Mouse (Mus musculus): ENCODE results near the gene AC140267.1. TPM values are rescaled to one million over a fixed set of nuclear protein-coding genes. Genes with fewer than 3 reads are reported as not detected.

AC140267.1 gene
- total RNA-seq (2014; rRNA removed): not detected in 2 replicates
- not detected in 2 replicates for polyA plus RNA-seq (2012; rRNA removed)

DNA sequence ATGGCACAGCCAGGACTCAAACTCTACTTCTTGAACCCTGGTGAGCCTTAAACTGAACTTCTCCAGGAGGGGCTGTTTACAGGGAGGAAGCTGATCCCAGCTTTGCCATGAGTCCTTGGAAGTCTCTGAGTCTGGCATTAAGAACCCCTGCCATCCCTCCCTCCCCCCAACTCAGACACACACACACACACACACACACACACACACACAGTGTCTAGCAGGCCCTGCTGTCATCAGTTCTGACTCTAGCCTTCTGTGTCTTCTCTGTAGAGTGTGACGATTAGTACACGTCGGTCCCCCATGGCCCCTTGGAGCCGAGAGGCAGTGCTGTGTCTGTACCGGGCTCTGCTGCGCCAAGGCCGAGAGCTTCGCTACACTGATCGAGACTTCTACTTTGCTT, at the start of gene AC140267.1:
Gene AC140267.1, plus strand, starts transcription at position 301 of the 400 bp plus-strand sequence.
- Histone ChIP-seq H3K36me3 (ENCODE audit: control insufficient read depth, insufficient read depth, low read length) (peaks cover 34% of the 10 kb centered on the region), H3K79me2 (ENCODE audit: control insufficient read depth, insufficient read depth, low read length) (peaks cover 23% of the 10 kb centered on the region), H3K9ac (ENCODE audit: low read depth, low read length) (peak within 1 kb of the TSS; percentile 93), H3K27me3 (ENCODE audit: control insufficient read depth, insufficient read depth, low read length) (no peaks in the 10 kb centered on the region), H3K27ac (replicated peaks; ENCODE audit: insufficient read depth, low read depth, low read length) (peak within 1 kb of the TSS; percentile 89; the same call in 1 of the 2 replicates), H3K4me3 (ENCODE audit: insufficient read depth, low read depth, low read length) (peak within 1 kb of the TSS; percentile 97), H3K4me1 (ENCODE audit: control insufficient read depth, insufficient read depth, low read length) (peaks cover 11% of the 10 kb centered on the region)
- DNase-seq (ENCODE audit: extremely low read depth, low read depth, low spot score): no peak
- TF ChIP-seq POLR2A (IDR thresholded peaks at IDR 0.05; ENCODE audit: extremely low read depth, insufficient read depth, low read length): no peak
- TF ChIP-seq CTCF (IDR thresholded peaks at IDR 0.05; ENCODE audit: low read depth, low read length): no peak
- WGBS: 97% methylated on average over 9 of the region's 9 CpGs

DNA sequence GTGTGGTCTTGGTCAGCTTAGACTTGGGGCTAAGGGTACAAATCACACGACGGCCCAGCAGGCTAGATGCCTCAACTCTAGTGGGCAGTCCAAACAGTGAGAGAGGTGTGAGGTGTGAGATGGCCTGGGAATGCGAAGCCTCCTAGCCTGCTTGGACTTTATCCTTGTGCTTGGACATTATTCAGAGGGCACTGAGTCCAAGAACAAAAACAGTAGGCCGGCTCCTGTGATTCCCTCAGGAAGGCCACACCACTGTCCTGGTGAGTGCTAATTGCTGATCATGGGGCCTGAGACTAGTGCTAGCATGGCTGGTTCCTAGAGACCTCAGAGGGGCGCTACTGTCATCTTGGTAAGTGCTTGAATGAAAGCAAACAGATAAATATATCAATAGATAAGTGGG, 46.7 kb upstream of the AC140267.1 start:
- Histone ChIP-seq H3K4me1 (ENCODE audit: control insufficient read depth, insufficient read depth, low read length) (0 out of 2 replicates have a peak, but pooled peaks cover 2% of the 10 kb centered on the region), H3K27me3 (ENCODE audit: control insufficient read depth, insufficient read depth, low read length) (no peaks in the 10 kb centered on the region), H3K79me2 (ENCODE audit: control insufficient read depth, insufficient read depth, low read length) (no peaks in the 10 kb centered on the region), H3K36me3 (ENCODE audit: control insufficient read depth, insufficient read depth, low read length) (no peaks in the 10 kb centered on the region), H3K4me3 (ENCODE audit: insufficient read depth, low read depth, low read length) (no peak overlapping the region), H3K27ac (replicated peaks; ENCODE audit: insufficient read depth, low read depth, low read length) (no peak overlapping the region), H3K9ac (ENCODE audit: low read depth, low read length) (no peak overlapping the region)
- TF ChIP-seq CTCF (IDR thresholded peaks at IDR 0.05; ENCODE audit: low read depth, low read length): no peak
- TF ChIP-seq POLR2A (IDR thresholded peaks at IDR 0.05; ENCODE audit: extremely low read depth, insufficient read depth, low read length): no peak
- no peak for DNase-seq (ENCODE audit: extremely low read depth, low read depth, low spot score)
- WGBS: 74% methylated on average over 5 of the region's 5 CpGs

DNA sequence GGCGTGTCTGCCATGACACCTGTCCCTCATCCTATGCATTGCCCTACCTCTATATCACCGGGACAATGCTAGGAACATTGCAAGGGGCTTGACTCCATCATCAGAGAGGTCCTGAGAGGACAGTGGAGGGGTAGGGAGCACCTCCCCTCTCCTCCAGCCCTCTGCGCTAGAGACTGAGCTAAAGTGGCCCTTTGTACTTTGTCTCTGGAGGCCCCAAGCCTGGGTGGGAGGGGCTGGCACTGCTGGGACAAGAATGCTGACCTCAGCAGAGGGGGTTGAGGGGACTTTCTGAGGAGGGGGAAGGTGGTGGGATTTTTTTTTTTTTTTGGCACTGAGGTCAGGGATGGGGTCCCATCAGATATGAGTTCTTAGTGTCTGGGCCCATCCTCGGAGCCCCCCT, 45.6 kb upstream of the AC140267.1 start:
- DNase-seq (ENCODE audit: extremely low read depth, low read depth, low spot score): no peak
- H3K4me1 ChIP-seq (ENCODE audit: control insufficient read depth, insufficient read depth, low read length): 0 out of 2 replicates have a peak, but pooled peaks cover 2% of the 10 kb centered on the region
- no peaks in the 10 kb centered on the region for H3K79me2 ChIP-seq (ENCODE audit: control insufficient read depth, insufficient read depth, low read length)
- H3K9ac ChIP-seq (ENCODE audit: low read depth, low read length): no peak overlapping the region
- 66% methylated on average over 4 of the region's 4 CpGs for WGBS
- H3K27ac ChIP-seq (replicated peaks; ENCODE audit: insufficient read depth, low read depth, low read length): no peak overlapping the region
- H3K27me3 ChIP-seq (ENCODE audit: control insufficient read depth, insufficient read depth, low read length): no peaks in the 10 kb centered on the region
- TF ChIP-seq POLR2A (IDR thresholded peaks at IDR 0.05; ENCODE audit: extremely low read depth, insufficient read depth, low read length): no peak
- TF ChIP-seq CTCF (IDR thresholded peaks at IDR 0.05; ENCODE audit: low read depth, low read length): no peak
- H3K36me3 ChIP-seq (ENCODE audit: control insufficient read depth, insufficient read depth, low read length): no peaks in the 10 kb centered on the region
- H3K4me3 ChIP-seq (ENCODE audit: insufficient read depth, low read depth, low read length): no peak overlapping the region

DNA sequence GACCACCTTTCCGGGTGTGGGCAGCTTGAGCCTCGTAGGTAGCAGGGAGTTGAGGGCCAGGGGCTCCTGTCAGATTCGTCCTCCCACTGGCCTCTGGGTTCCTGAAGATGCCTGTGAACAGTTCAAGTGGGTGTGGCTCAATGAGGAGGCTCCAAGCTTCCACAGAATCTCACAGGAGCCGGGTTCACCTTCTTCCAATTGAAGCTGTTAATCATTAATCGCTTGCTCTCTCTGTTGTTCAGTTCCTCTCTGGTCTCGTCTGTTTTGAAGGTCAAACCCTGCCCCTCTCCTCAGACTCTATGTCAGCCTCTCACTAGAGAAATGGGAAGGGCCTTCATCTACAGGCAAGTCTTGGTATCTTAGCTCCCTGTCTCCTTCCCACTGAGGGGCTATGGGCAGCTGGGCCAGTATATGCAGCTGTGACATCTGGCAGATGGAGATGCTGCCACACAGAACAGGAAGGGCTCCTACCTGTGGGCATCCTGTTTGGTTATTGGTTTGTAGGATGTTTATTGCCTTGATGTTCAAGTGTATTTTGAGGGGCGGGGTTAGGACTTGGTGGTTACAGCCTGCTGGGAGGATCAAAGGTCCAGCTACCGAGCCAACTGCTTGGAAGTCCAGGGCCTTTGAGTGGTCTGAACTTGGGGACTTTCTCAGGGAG, 43.9 kb upstream of the AC140267.1 start:
- Histone ChIP-seq H3K4me1 (ENCODE audit: control insufficient read depth, insufficient read depth, low read length) (0 out of 2 replicates have a peak, but pooled peaks cover 2% of the 10 kb centered on the region), H3K79me2 (ENCODE audit: control insufficient read depth, insufficient read depth, low read length) (no peaks in the 10 kb centered on the region), H3K36me3 (ENCODE audit: control insufficient read depth, insufficient read depth, low read length) (no peaks in the 10 kb centered on the region), H3K4me3 (ENCODE audit: insufficient read depth, low read depth, low read length) (no peak overlapping the region), H3K27me3 (ENCODE audit: control insufficient read depth, insufficient read depth, low read length) (no peaks in the 10 kb centered on the region), H3K9ac (ENCODE audit: low read depth, low read length) (no peak overlapping the region), H3K27ac (replicated peaks; ENCODE audit: insufficient read depth, low read depth, low read length) (no peak overlapping the region)
- no peak for TF ChIP-seq POLR2A (IDR thresholded peaks at IDR 0.05; ENCODE audit: extremely low read depth, insufficient read depth, low read length)
- WGBS: 33% methylated on average over 8 of the region's 8 CpGs
- DNase-seq (ENCODE audit: extremely low read depth, low read depth, low spot score): peak; percentile 8

DNA sequence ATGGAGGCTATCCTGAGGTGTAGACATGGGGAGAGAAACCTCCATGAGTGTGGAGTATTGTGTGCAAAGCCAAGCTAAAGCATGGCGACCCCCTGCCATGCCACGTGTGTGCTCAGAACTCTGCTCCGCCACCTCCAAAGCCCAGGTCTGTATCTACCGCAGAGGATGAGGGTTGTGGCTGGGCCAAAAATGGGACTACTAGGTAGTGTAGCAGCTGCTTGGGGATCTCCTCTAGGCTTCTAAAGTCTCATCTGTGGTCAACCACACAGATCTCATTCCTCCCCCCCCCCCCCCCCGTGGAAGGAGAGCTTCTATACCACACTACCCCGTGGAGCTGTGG, 43.4 kb upstream of the AC140267.1 start:
- no peak for TF ChIP-seq POLR2A (IDR thresholded peaks at IDR 0.05; ENCODE audit: extremely low read depth, insufficient read depth, low read length)
- no peak for TF ChIP-seq CTCF (IDR thresholded peaks at IDR 0.05; ENCODE audit: low read depth, low read length)
- Histone ChIP-seq H3K9ac (ENCODE audit: low read depth, low read length) (no peak overlapping the region), H3K4me1 (ENCODE audit: control insufficient read depth, insufficient read depth, low read length) (0 out of 2 replicates have a peak, but pooled peaks cover 2% of the 10 kb centered on the region), H3K27ac (replicated peaks; ENCODE audit: insufficient read depth, low read depth, low read length) (no peak overlapping the region), H3K79me2 (ENCODE audit: control insufficient read depth, insufficient read depth, low read length) (no peaks in the 10 kb centered on the region), H3K4me3 (ENCODE audit: insufficient read depth, low read depth, low read length) (no peak overlapping the region), H3K27me3 (ENCODE audit: control insufficient read depth, insufficient read depth, low read length) (no peaks in the 10 kb centered on the region), H3K36me3 (ENCODE audit: control insufficient read depth, insufficient read depth, low read length) (no peaks in the 10 kb centered on the region)
- WGBS: 82% methylated on average over 6 of the region's 6 CpGs
- DNase-seq (ENCODE audit: extremely low read depth, low read depth, low spot score): no peak

DNA sequence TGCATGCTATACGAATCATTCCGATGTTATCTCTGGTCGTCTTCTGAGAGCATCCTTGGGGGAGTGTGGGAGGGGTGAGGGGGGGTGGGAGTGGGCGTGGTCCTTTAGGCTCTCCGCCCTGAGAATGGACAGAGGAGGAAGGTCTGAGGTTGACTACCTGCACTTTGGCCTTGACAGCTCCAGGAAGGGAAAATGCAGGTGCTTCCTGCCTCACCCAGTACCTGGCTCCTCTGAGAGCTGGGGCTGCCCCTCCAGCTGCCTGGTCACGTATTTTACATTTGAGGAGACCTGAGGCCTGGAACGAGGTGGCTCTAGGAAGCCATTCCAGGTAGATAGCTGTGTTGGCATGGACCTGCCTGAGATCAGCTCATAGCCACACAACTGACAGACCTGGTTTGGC, 42.8 kb upstream of the AC140267.1 start:
- DNase-seq (ENCODE audit: extremely low read depth, low read depth, low spot score): no peak
- Histone ChIP-seq H3K36me3 (ENCODE audit: control insufficient read depth, insufficient read depth, low read length) (no peaks in the 10 kb centered on the region), H3K9ac (ENCODE audit: low read depth, low read length) (no peak overlapping the region), H3K4me3 (ENCODE audit: insufficient read depth, low read depth, low read length) (no peak overlapping the region), H3K27me3 (ENCODE audit: control insufficient read depth, insufficient read depth, low read length) (no peaks in the 10 kb centered on the region), H3K4me1 (ENCODE audit: control insufficient read depth, insufficient read depth, low read length) (0 out of 2 replicates have a peak, but pooled peaks cover 2% of the 10 kb centered on the region), H3K79me2 (ENCODE audit: control insufficient read depth, insufficient read depth, low read length) (no peaks in the 10 kb centered on the region), H3K27ac (replicated peaks; ENCODE audit: insufficient read depth, low read depth, low read length) (no peak overlapping the region)
- no peak for TF ChIP-seq CTCF (IDR thresholded peaks at IDR 0.05; ENCODE audit: low read depth, low read length)
- no peak for TF ChIP-seq POLR2A (IDR thresholded peaks at IDR 0.05; ENCODE audit: extremely low read depth, insufficient read depth, low read length)
- 77% methylated on average over 7 of the region's 7 CpGs for WGBS
